Mouse (Mus musculus) spleen, adult 2 months (tissue): ENCODE measurements around the gene Tmem87a. TPM values are rescaled to one million over a fixed set of nuclear protein-coding genes. Genes with fewer than 3 reads are reported as not detected.

ENCODE experiments used
- DNase-seq, 2 experiments: peaks; one replicate each; pipeline versions ENCODE4 v3.0.0 to v3.0.0-alpha.2; 2012 to 2021; ENCODE audit warnings: low spot score in 2 of 2, low read depth in 1 of 2
- H3K27ac ChIP-seq: fragments of 200-500 bp; 2 replicates; pipeline ENCODE4 v1.5.1; 2012; ENCODE audit warnings: low read length, inconsistent platforms; ENCODE audit not compliant: insufficient read depth
- H3K27me3 ChIP-seq: fragments of 200-500 bp; 2 replicates; pipeline ENCODE4 v1.6.1; 2012; ENCODE audit warnings: mild to moderate bottlenecking, moderate library complexity, low read length, inconsistent platforms; ENCODE audit not compliant: control insufficient read depth, insufficient read depth
- H3K36me3 ChIP-seq: fragments of 200-500 bp; 2 replicates; pipeline ENCODE4 v1.6.1; 2012; ENCODE audit warnings: mild to moderate bottlenecking, low read length, inconsistent platforms; ENCODE audit not compliant: control insufficient read depth, insufficient read depth
- H3K4me1 ChIP-seq: fragments of 200-500 bp; 2 replicates; pipeline ENCODE4 v1.6.1; 2011; ENCODE audit warnings: inconsistent platforms; ENCODE audit not compliant: control insufficient read depth, insufficient read depth, insufficient read length
- H3K4me3 ChIP-seq: fragments of 200-500 bp; 2 replicates; pipeline ENCODE4 v1.5.1; 2011; ENCODE audit warnings: mild to moderate bottlenecking, inconsistent platforms; ENCODE audit not compliant: insufficient read depth, insufficient read length; ENCODE audit errors: extremely low read depth
- CTCF ChIP-seq: fragments of 200-500 bp; IDR thresholded peaks from 2 replicates; pipeline ENCODE4 v1.5.1; 2011; ENCODE audit warnings: mild to moderate bottlenecking, inconsistent platforms; ENCODE audit not compliant: insufficient read depth, insufficient read length, insufficient replicate concordance; ENCODE audit errors: extremely low read depth
- POLR2A ChIP-seq: fragments of 200-500 bp; IDR thresholded peaks from 2 replicates; pipeline ENCODE4 v1.6.1; 2011; ENCODE audit warnings: low read depth, low read length, inconsistent platforms
- WGBS: fragments of 180-500 bp; shearing (Covaris S2); methylation state at CpG from one replicate; pipeline ENCODE4 v1.1.7; 2018; 5-methylcytosine and 5-hydroxymethylcytosine counted together
- polyA plus RNA-seq: library from polyadenylated mRNA; depleted of rRNA; stranded (reverse); fragments of >200 nt; gene quantifications from 2 replicates; pipeline ENCODE4 v1.2.3, GENCODE M21; 2012; rRNA removed

The Tmem87a gene
- polyA plus RNA-seq, 1 experiment: 7.1 TPM

DNA sequence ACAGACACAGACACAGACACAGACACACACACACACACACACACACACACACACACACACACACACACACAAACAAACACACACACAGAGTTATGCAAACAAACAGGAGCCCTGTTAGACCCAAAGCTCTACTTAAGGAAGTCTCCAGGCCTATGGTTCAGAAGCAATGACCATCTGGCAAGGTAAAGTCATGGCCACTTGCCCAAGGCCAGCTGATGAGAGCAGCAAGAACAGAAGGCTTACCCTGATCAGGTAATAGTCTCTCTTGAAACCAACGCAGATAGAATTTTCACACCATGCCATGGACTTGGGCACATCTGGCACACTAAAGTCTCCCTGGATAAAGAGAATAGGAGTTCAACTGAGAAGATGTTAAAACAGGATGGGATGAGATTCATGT lies 62.2 kb downstream of the Tmem87a start:
- Histone ChIP-seq H3K4me1 (no peaks in the 10 kb centered on the region), H3K36me3 (peaks cover 48% of the 10 kb centered on the region), H3K27me3 (no peaks in the 10 kb centered on the region), H3K27ac (no peak overlapping the region), H3K4me3 (no peak overlapping the region)
- 100% methylated on average over 1 of the region's 1 CpGs for WGBS
- no peak for DNase-seq
- TF ChIP-seq POLR2A: no peak
- no peak for TF ChIP-seq CTCF

DNA sequence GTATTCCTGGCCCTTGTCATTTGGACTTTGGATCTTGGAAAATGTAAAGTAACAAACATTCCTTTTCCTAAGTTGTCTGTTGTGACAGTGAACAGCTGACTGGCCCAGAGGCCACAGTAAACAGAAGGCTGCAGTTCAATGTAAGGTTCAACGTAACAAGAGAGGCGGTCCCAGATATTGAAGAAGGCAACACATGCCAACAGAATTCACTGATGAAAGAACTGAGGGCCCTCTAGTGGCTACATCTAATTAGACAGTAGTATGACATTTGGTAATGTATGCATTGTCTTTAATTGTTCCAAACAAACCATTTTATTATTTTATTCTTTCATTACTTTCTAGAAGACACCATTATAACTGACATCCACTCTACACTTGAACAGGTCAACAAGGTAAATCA lies 66.0 kb downstream of the Tmem87a start:
- Histone ChIP-seq H3K4me3 (no peak overlapping the region), H3K36me3 (peaks cover 42% of the 10 kb centered on the region), H3K27me3 (no peaks in the 10 kb centered on the region), H3K27ac (no peak overlapping the region), H3K4me1 (no peaks in the 10 kb centered on the region)
- no peak for TF ChIP-seq POLR2A
- no peak for TF ChIP-seq CTCF
- DNase-seq: no peak
- 74% methylated on average over 2 of the region's 2 CpGs for WGBS

DNA sequence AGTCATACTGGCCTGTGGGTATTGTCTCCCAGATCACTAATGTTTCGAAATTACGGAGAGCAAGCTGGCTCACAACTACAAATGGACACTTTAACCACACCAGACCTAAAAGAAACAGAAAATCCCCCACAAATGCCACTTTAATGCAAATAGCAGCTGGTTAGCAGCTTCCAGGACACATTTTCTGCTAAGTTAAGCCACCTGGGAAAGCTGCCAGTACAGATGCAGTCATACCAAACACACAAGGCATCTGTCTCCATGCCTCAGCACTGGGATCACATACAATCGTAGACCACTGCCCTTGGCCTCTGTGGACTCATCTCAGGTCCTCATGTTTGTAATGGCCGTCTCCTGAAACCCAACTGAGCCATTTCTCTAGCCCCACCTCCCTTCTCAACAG lies 72.3 kb downstream of the Tmem87a start:
- Histone ChIP-seq H3K4me3 (no peak overlapping the region), H3K36me3 (peaks cover 38% of the 10 kb centered on the region), H3K27ac (no peak overlapping the region), H3K27me3 (no peaks in the 10 kb centered on the region), H3K4me1 (no peaks in the 10 kb centered on the region)
- no peak for TF ChIP-seq CTCF
- TF ChIP-seq POLR2A: no peak
- WGBS: 97% methylated on average over 4 of the region's 4 CpGs
- no peak for DNase-seq

DNA sequence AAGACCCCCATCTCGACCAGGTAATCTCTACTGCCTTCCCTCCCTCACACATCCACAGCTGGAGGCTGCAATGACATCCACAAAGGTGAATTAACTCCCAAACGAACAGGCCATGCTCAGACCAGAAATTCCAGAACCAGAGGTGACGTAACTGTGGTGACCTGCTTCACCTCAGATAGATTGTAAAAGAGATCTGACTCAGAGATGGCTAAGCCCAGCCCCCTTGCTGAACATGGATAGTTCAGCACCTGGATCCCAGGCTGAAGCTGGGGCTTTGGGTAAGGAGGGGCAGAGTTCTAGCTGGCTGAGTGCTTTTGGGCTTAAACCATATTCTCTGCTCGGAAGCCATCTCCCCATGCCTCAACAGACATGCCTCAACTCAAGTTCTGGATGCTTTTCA lies 88.8 kb downstream of the Tmem87a start:
- H3K4me3 ChIP-seq: no peak overlapping the region
- TF ChIP-seq POLR2A: no peak
- no peak for TF ChIP-seq CTCF
- 83% methylated on average over 4 of the region's 4 CpGs for WGBS

DNA sequence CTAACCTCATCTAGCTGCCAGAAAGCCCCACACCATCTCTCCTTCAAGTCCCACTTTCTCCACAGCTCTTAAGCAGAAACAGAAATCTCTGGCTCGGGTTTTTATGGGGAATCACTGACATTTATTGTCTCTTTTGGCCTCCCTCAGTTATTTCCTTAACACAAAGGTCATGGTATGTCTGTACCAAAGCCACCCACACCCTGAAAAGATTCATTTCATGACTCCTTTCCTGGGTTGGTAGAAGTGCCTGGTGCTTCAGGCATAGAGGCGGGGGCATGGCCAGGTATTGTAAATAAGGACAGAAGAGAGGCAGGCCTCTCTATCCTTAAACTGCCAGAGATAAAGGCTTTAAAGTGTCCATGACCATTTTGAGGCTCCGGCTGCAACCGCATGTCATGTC lies 89.4 kb downstream of the Tmem87a start:
- TF ChIP-seq POLR2A: no peak
- TF ChIP-seq CTCF: no peak
- H3K4me1 ChIP-seq: no peaks in the 10 kb centered on the region
- no peak overlapping the region for H3K27ac ChIP-seq
- H3K4me3 ChIP-seq: no peak overlapping the region
- no peak for DNase-seq
- 92% methylated on average over 4 of the region's 4 CpGs for WGBS
- no peaks in the 10 kb centered on the region for H3K27me3 ChIP-seq
- peaks cover 23% of the 10 kb centered on the region for H3K36me3 ChIP-seq

More for the DNA sequence above, 88.8 kb downstream of the Tmem87a start:
- Histone ChIP-seq H3K36me3 (peaks cover 23% of the 10 kb centered on the region), H3K27ac (no peak overlapping the region), H3K4me1 (no peaks in the 10 kb centered on the region), H3K27me3 (no peaks in the 10 kb centered on the region)
- no peak for DNase-seq

DNA sequence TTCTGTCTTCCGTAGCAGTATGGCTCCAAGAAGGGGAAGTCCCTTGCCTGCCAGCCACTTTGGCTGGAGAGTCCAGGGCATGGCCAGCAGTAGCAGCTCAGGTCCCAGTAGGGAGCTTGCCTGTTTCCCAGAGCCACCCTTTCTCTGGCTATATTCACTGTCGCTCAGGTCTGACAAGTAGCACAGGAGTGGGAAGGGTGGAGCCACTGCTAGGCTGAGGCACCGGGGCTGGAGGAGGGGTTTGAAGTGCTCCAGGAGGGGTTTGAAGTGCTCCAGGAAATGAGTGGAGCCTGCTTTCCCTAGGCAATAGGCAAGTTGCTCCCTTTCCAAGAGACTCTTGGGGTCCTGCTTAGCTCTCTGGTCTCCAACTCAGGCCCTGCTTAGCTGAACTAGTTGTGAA lies 89.9 kb downstream of the Tmem87a start, which contains the start of gene Pla2g4f:
TSS of gene Pla2g4f (minus strand) at position 190 of the 400 bp plus-strand sequence.
- Histone ChIP-seq H3K27me3 (no peaks in the 10 kb centered on the region), H3K4me1 (no peaks in the 10 kb centered on the region), H3K36me3 (peaks cover 18% of the 10 kb centered on the region), H3K27ac (no peak within 1 kb of the TSS), H3K4me3 (no peak within 1 kb of the TSS)
- 66% methylated on average over 3 of the region's 3 CpGs for WGBS
- TF ChIP-seq POLR2A (no peak), CTCF (no peak)
- no peak for DNase-seq

DNA sequence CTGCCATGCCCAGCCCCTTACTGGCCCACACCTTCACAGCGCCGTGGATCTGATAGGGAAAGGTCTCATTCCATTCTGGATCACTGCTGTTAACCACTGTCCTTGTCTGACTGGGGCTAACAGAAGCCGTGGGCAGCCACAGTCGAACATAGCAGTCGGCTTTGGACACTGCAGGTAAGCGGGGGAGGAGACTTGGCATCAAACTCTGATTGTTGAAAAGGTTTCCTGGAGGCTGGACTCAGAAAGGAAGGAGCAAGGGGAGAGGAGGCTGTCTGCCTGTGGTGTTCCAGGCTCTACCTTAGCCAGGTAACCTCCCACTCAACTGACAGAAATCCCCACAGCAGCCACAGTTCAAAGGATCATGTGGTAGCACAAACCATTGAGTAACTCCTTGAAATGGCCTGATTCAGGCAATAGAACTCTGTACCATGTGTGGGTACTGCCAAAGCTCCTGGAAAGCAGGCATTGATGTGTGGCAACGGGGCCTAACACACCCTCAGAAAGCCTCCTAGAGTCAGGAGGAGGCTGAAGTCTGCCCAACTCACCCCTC lies 91.6 kb downstream of the Tmem87a start:
- no peaks in the 10 kb centered on the region for H3K27me3 ChIP-seq
- H3K36me3 ChIP-seq: peaks cover 8% of the 10 kb centered on the region
- 80% methylated on average over 7 of the region's 7 CpGs for WGBS
- DNase-seq: no peak
- TF ChIP-seq CTCF (no peak), POLR2A (no peak)
- H3K4me1 ChIP-seq: no peaks in the 10 kb centered on the region
- H3K27ac ChIP-seq: no peak overlapping the region
- no peak overlapping the region for H3K4me3 ChIP-seq

Other genes starting within 250 kb of the Tmem87a start
- gene Ehd4, start 249.5 kb downstream of the Tmem87a start, polyA plus RNA-seq: 32.0 and 35.4 TPM in 2 replicates
- not detected in 2 replicates for gene Pla2g4e, start 158.8 kb downstream of the Tmem87a start, polyA plus RNA-seq
- 0.02 and 0.14 TPM in 2 replicates for gene Pla2g4d, start 114.9 kb downstream of the Tmem87a start, polyA plus RNA-seq
- gene Pla2g4f, start 89.9 kb downstream of the Tmem87a start, polyA plus RNA-seq: 0.49 and 1.1 TPM in 2 replicates
- 16.9 and 19.7 TPM in 2 replicates for gene Vps39, start 51.0 kb downstream of the Tmem87a start, polyA plus RNA-seq
- 9.6 and 12.8 TPM in 2 replicates for gene Ganc, start 217 bp downstream of the Tmem87a start, polyA plus RNA-seq
- gene Capn3, start 51.9 kb upstream of the Tmem87a start, polyA plus RNA-seq: 2.0 and 3.1 TPM in 2 replicates
- 24.3 and 39.8 TPM in 2 replicates for gene Zfp106, start 159.7 kb upstream of the Tmem87a start, polyA plus RNA-seq
- 3.9 and 4.0 TPM in 2 replicates for gene Snap23, start 163.6 kb upstream of the Tmem87a start, polyA plus RNA-seq
- 0.99 and 1.1 TPM in 2 replicates for gene Haus2, start 205.3 kb upstream of the Tmem87a start, polyA plus RNA-seq
- gene Lrrc57, start 205.4 kb upstream of the Tmem87a start, polyA plus RNA-seq: 3.5 and 4.6 TPM in 2 replicates
- 3.7 and 4.4 TPM in 2 replicates for gene Stard9, start 225.0 kb upstream of the Tmem87a start, polyA plus RNA-seq